Mouse (Mus musculus) heart, postnatal 0 days (tissue): ENCODE measurements around the gene Csnk1e.

ENCODE experiments used
- CTCF ChIP-seq: IDR thresholded peaks from 2 replicates; pipeline ENCODE4 v1.5.1; 2016; ENCODE audit warnings: antibody characterized with exemption, control low read depth, low read depth
- EP300 ChIP-seq: IDR thresholded peaks from 2 replicates; pipeline ENCODE4 v1.6.1; 2016; ENCODE audit warnings: antibody characterized with exemption, low read depth

DNA sequence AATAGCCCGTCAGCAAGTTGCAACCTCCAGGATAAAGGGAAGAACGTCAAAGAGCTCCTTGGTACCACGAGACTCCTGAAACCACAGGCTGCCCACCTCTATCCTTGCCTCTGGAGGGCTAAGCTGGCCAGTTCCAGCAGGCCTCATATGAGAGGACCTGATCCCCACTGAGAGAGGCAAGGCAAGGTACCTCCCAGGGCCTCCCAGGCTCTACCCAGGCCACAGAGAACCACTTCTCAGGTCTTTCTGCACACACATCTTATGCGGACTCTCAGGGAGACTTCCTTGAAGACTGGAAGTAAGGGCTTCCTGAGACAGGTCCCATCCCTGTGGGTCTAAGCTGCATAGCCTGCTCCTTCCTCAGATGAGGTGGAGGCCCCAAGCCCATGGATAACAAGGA, 16.0 kb downstream of the Csnk1e start:
- no peak for TF ChIP-seq CTCF
- TF ChIP-seq EP300: no peak
